Mouse (Mus musculus) lung, postnatal 14 days (tissue): ENCODE results near the gene Pabpn1l.

Experiments used
- DNase-seq: peaks from one replicate; pipeline ENCODE4 v3.0.0; 2021

Pabpn1l gene

DNA sequence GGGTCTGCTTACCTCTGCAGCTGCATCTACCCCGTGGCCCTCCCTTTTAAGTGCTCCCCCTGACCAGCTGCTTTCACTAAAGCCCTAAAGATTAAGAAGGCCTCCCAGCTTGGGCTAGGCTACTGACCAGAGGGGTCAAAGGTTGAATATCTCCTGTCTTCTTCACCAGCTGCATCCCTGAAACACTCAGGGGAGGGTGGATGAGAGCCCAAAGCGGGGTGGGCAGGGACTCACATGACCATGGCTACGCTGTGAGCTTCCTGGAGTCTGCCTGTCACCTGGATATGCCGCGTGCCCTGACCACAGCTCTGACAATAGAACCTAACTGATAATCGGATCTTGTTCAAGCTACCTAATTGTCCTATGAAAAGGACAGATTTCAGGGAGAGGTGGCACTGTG, at the start of gene Pabpn1l:
Gene Pabpn1l, minus strand, starts transcription at position 13 of the 400 bp plus-strand sequence.
- no peak for DNase-seq

DNA sequence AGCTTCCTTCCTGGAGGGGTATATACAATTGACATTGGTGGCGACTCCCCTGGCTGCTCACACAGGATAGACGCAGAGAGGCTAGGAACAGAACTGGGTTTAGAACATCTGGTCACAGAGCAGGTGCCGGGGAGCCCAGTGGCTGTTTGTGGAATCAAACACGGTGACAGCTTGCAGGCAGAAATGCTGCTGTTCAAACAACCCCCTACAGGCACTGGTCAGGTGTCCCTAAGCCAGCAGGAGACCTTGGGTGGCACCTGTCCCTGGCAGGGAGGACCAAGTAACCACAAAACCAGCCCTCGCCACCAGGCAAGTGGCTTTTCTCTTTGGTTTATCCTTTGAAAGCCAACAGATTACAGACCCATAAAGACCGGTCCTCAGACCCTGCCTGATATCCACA, 49.4 kb upstream of the Pabpn1l start:
- DNase-seq: no peak

DNA sequence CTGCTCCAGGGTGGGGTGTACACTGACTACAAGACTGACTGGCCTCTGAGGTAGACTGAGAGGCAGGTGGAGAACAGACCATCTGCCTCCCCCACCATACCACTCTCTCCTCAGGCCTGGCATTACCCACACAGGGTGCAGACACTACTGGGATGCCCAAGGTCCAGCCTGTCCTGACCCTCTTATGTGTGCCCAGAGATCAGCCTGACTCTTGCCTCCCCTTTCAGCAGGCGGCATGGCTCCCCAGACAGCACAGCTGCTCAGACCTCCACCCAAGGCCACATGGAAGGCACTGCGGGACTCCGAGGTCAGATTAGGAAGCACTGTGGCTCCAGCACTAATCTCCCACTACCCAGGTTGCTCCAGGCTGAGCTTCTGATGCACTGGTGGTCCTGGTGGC, 48.2 kb upstream of the Pabpn1l start:
- no peak for DNase-seq

DNA sequence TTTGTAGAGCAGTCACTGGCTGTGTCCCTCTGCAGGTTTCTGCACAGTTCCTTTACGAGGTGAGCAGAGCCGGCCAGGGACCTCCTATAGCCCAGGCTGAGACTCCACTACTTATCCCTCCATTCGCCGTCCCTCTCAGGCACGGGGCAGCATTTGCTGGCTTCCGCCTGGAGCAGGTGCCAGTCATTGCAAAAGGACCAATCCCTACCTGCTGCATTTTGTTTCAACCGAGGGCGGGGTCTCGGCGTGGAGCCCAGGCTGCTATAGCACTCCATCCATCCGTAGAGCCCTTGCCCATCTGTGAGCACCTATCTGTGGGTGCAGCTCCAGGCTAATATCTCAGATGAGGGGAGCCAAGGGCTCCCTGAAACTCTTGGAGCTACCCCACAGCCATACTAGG, 47.5 kb upstream of the Pabpn1l start:
- no peak for DNase-seq

DNA sequence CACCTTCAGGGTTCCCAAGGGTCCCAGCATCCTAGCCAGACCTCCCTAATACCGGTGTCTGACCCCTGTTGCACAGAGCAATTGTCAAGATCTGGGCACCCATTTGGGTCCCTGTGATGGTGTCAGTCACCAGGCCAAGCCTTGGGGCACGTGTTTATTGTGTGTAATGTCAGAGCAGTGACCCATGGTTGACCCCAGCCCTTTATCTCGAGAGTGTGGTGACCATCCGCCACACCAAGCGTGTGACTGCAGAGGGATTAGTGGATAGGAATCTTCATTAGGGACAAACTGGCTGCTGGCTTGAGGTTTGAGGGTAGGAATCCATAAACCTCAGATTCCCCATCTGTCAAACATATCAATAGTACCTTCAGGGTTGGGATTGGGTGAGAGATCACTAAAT, 46.8 kb upstream of the Pabpn1l start:
- no peak for DNase-seq

DNA sequence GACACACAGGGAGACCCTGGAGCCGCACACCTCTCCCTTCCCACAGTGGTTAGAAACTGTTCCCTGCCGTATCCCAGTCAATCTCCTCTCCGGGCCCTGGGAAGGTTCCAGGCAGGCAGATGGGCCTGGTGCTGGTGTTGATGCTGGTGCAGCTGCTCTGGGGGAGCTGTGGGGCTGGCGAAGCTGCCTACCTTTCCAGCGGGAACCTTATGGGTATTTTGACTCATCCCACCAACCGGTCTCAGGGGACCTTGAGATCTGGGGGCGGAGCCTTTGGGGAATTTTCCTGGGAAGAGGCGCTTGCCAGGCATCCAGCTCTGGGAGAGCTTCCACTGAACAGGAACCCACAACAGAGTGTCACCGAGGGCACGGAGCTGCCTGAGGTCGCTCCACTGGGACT, 45.3 kb upstream of the Pabpn1l start:
- no peak for DNase-seq

DNA sequence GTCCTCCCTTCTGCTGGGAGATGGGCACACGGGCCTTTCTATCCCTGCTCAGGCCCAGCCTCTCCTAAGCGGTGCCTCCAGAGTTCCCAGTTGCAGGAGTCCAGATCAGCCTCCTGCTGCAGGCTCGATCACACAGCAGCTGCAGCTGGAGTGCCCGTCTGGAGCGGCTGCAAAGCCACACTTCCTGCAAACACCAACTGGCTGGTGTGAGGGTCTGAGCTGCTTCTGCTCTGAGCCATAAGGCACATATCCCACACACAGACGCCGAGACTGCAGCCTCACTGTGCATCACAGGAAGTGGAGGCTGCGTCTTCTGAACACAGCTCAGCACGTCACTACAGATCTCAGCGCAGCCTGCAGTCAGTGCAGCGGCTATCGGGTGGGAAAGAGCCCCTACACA, 44.3 kb upstream of the Pabpn1l start:
- no peak for DNase-seq

DNA sequence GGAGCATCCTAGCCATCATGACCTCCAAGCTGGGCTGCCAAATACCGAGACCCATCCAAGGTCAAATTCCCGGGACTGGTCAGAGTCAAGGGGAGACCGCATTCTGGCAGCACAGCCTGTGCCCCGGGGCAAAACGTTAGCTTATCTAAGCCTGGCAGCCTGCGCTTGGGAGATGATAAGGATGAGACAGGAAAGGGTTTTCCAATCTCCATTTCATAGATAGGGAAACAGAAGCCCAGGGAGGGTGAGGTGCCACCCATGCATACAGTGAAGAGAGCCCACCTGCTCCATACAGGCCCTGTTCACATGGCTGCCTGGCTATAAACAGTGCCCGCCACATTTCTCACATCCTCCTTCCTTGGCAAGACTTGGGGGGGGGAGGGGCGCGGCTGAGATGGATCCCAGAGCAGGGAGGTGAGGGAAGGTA, 43.8 kb upstream of the Pabpn1l start:
- peak; percentile 57 for DNase-seq

DNA sequence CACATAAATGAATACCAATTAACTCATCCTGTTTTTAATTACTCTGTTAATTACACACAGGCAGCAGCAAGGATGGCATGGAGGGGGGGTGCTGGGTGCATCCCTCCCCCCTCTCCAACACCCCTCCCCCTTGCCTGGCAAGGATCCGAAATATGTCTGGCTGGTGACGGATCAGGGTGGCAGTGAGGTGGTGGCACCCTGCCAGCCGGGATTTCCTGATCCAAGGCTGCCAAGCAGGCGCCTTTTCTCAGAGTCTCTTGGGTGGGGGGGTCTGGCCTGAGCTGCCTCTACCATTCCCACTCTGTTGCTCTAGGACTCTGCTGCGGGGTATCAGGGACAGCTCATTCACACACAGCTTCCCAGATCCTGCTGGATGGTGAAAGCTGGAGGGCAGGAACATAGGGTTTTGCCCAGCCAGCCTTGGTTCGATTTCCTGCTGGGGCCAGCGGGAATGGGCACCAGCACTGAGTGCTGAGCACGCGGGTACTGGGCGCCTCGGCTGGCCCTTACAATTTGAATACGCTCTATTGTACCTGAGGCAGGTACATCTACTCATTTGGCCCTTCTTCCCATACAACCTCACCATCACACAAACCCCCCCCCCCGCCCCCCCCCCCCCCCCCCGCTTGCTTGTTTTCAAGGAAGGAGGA, 43.3 kb upstream of the Pabpn1l start:
- DNase-seq: peak; percentile 90

DNA sequence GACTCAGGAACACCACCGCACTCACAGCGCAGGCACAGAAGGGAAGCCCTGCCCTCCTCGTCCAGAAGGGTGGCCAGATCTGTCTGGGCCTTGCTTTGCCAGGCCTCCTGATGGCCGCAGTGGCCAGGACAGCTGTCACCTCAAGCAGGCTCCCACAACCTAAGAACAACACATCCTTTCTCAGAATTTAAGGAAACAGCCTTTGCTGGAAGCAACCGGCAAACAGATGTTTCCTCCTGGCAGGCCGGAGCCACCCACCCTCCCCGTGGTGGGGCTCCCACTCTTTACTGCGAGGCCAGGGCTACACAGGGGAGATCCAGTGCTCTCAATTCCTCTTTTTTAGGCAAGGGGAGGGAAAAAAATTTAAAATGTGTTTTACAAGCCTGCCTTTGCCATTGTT, 42.7 kb upstream of the Pabpn1l start:
- DNase-seq: peak; percentile 70

DNA sequence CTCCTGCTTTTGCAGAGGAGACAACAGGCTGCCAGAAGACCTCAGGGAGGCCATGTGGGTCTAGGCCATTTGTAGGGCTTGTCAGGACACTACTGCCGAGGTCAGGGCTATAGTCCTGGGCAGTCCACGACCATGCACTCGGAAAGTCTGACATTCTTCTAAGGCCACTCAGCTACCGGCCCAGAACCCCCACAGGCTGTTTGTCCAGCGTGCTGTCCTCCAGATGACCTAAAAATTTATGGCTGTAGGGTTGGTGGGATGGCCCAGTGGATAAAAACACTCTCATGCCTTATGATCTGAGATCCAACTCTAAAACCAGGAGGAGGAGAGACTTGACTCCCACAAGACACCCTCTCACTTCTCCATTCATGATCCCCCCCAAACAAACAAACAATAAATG, 41.1 kb upstream of the Pabpn1l start:
- no peak for DNase-seq

DNA sequence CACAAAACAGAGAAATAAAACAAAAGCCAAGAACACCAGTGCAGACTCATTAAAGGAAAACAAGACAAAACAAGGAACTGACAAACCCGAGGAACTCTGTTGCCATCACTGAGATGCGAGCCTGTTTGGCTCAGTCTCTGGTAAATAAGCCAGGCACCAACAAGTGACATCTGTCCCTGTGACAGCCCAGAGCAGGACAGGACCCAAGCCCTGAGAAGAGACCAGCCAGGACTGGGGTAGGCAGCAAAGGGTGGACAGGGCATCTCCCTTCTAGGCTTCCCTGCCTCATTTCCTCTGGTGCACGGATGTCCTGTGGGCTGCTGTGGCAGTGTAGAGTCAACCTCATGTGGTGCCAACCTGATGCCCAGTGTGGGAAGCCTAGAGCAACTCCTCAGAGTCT, 40.6 kb upstream of the Pabpn1l start:
- no peak for DNase-seq

DNA sequence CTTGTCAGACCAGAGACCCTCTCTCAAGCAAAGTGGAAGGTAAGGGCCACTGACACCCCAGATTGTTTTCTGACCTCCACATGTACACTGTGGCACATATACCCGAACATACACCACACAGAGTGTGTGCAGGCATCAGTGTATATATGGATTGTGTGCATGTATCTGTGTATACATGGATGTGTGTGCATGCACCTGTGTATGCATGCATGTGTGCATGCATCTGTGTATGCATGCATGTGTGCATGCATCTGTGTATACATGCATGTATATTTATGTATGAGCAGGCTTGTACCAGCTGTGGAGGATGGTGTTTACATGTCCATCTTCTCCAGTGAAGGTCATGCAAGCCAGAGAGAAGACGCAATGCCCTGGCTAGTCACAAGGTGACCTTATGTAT, 39.4 kb upstream of the Pabpn1l start:
- DNase-seq: no peak

DNA sequence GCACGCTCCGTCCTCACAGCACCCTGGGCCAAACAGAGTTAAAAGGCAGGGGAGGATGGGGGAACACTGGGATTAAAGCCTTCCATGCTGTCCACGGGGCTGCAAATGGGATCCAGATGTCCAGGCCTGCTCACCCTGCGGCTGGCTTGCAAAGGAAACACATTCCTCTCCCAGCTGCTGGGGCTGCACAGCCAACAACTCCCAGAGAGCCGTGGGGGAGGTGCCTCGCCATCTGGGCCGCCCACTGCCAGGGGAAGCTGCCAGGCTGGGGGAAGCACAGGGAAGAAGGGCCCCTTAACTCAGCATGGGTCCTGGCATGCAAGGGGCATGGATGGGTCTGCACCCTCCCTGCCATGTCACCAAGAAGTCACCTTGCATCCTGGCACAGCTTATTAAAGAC, 38.6 kb upstream of the Pabpn1l start:
- DNase-seq: peak; percentile 69

DNA sequence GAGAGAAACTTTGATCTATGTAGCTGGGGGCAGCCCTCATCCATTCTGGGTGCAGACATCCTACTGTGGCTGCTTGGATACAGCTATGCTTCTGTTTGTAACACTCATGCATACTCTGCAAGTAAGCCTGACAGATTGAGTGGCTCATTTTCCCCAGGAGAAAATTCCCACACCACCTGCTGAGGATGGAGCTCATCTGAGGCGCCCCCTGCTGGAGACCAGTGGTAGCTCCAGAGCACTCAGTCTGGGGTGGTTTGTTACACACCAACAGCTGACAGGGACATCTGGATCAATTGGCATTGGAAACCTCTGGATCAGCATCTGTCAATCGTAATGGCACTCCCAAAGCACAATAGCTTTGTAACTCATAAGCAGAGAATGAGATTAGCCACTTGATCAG, 37.5 kb upstream of the Pabpn1l start:
- no peak for DNase-seq

DNA sequence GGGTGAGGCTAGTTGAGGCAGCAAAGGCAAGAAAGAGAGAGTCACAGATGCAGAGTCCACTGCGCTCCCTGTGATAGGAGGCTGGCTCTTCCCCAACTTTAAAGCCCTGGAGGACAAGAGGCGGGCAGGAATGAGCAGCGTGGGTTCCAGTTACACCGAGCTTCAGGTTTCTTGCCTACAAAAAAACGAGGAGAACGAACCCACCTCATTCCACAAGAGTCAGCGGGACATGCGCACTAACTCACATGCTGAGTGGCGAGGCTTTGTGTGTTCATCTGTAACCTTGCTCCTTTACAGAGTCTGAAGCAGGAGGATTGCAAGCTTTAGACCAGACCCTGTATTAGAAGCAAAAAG, 36.2 kb upstream of the Pabpn1l start:
- no peak for DNase-seq

DNA sequence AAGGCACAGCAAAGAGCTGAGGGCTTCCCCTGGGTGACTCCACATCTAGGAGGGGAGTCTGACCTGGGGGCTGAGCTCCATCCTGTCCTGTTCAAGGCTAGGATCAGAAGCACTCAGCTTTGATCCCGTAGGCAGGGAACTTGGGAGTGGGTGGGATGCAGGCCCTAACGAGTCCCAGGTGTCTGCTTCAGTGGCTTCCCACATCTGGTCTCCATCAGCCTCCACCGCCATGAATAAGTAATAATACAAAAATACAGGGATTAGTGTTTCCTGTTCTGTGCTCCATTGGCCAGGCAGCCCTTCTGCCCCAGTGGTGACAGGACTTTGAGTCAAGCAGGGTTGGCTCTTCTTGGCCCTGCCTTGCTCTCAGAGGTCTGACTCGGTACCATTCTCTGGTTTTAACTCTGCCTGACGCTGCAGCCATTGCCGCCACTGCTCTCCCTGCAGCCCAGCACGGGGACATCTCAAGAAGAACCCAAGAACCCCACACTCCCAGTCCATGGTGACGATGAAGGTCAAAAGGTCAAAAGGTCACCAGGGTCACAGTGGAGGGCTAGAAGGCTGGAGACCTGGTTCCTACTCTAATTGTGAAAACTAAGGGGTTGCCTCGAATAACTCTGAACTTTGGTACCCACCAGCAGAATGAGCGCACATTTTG, 35.7 kb upstream of the Pabpn1l start:
- DNase-seq: no peak

DNA sequence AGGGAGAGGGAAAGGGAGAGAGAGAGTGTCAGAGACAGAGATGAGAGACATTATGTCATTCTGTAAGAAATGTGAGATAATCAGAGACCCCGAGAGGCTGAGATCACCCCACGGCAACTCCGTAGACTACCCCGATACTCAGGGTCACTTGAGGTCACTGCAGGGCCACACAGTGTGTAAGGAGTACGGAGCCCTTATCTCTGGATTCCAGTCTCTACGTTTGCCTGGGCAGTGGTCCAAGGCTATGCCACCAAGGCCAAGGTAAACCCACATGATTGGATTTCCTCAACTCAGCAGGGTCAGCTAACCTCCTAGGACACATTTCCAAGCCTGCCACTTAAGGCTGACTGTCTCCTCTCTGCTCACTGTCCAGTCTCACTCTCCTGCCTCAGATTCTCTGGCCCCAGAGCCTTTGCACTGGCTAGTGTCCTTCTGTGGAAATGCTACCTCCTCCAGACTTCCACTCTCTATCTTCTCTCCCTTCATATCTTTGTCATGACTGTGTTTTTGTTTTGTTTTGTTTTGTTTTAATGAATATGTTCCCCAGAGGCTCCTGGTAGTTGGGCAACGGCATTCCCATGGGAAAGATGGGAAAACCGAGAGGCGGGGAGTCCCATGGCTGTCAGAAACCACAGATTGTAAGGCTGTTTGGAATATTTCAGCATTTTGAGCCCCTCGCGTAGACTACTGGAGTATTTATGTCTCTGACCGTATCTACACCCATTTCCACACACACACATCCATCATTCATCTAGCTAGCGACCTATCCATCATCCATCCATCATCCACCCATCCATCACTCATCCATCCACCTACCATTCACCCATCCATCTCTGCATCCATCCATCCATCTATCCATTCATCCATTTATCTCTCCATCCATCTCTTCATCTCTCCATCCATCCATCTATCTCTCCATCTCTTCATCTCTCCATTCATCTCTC, 33.8 kb upstream of the Pabpn1l start:
- peak; percentile 87 for DNase-seq

DNA sequence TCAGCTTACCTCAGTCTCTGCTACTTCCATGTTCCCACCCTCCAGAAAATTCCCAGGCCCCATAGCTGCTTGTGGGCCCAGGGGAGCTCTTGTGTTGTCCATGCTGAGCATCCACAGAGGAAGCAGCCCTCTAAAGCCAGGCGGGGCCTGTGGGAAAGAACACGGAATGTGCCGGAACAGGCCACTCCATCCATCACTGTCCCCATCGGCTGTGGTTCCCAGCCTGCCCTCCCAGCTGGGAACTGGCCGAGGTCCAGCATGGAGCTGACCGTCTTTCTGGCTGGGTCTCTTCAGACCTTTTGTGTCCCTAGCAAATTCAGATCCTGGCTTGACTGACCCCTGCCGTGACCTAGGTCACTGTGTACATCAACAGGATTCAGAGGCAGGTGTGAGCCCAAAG, 32.2 kb upstream of the Pabpn1l start:
- DNase-seq: peak; percentile 86

DNA sequence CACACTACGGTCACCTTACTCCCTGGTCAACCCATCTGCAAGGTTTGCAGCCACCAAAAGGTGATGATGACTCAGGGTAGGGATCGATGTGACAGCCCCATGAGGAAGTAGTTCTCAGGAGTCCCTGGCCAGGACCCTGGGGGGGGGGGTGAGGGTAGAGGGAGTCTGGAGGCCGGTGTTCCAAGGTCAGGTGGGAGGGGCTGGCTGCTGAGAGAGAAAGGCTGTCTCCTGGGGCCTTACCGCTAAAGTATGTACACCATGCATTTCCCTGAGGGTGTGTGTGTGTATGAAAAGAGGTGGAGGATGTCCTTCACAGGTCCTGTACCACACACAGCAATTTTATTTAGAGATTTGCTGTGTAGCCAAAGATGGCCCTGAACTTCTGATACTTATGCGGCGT, 30.1 kb upstream of the Pabpn1l start:
- no peak for DNase-seq

DNA sequence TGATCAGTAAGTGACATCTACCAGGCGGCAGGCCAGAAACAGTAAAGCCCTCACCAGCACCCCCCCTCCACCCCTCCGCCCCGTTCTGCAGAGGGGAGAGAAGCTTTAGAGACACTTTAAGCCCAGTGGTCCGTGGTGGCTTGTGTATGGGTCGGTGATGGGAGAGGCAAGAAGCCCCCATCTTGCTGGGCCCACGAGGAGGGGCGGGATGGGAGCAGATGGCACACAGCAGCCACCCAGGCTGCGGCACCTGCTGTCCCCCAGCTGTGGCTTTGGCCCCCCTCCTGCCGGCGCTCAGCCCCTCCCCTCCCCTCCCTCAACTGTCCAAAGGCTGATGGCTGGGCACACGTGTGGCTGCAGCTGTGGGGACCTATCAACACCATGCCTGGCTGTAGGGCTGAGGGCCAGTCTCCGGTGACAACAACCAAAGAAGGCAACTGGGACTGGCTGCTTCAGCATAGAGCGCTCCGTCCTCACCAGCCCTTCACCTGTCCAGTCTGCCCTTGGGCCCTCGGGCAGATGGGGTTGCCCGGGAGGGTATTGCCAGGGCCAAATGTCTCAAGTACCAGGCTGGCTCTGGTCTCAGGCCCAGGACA, 28.9 kb upstream of the Pabpn1l start:
- DNase-seq: no peak

DNA sequence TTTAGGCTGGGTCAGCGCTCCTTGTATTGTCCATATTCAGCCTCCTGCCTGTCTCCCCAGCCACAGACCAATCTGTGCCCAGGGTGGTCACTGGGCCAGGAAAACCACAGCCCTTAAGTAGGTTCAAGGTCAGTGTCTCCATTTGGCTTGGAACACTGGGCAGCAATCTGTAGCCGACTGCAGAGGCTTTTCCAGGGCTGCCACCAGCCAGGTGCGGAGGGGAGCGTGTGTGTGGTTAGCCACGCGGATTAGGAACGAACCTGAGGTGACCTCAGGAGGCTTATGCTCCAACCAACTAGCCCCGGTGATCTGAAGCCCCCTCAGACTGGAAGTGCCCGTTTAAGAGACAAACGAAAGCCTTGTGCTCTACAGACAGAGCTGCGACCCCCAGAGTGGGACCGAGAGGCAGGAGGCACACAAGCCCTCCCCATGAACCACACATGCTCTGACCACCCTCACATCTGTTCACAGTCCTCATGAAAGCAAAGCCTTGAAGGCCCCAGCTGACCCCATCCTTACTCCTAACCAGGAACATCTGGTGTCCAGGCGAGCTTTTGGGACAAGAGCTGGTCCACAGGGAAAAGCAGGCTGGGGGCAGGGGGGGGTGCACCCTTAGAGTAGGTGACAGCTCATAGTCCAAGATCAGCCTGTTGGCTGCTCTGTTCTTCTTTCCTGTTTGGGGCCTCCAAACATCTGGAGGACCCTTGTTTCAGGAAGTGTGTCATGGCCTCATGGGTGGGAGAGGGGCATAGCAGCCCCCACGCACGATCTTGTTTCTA, 25.8 kb upstream of the Pabpn1l start:
- no peak for DNase-seq

DNA sequence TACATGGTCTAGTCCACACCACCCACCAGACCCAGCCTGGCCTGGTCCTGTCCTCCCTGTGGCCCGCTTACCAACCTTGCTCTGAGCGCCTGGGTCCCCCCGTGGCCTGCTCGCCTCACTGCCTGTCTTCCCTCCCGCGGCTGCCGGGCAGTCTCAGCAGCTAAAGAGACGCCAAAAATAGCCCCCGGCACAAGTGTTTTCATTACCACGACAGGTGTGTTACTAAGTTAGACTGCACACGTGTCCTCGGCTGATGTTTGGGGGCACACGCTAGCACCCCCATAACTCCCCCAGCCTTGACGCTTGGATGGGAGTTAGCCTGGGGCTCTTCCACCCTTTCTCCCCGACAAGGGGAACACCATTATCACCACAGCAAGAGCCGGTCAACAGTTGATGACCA, 23.8 kb upstream of the Pabpn1l start:
- DNase-seq: no peak
